Mouse (Mus musculus): ENCODE measurements around the gene Ddx42.

The Ddx42 gene

GRCm38 (mm10) chr11:106268326-106269059, 51.8 kb downstream of the Ddx42 start:
- peak; percentile 71 to 72 for DNase-seq

- DNase-seq = no peak
Measured at GRCm38 (mm10) chr11:106269060-106269431, 52.3 kb downstream of the Ddx42 start.

GRCm38 (mm10) chr11:106271131-106271793, 54.5 kb downstream of the Ddx42 start:
- DNase-seq = no peak

GRCm38 (mm10) chr11:106271794-106272643, 55.3 kb downstream of the Ddx42 start:
- peak in 1 of 2 experiments; percentile 46 for DNase-seq

GRCm38 (mm10) chr11:106272644-106273310, 56.1 kb downstream of the Ddx42 start, which contains the start of gene Smarcd2:
Smarcd2 (minus strand) TSS chr11:106272972.
- peak; percentile 100 for DNase-seq

GRCm38 (mm10) chr11:106273311-106273684, 56.6 kb downstream of the Ddx42 start:
- no peak for DNase-seq

GRCm38 (mm10) chr11:106273811-106274210, 57.1 kb downstream of the Ddx42 start:
- no peak for DNase-seq

GRCm38 (mm10) chr11:106274374-106274773, 57.6 kb downstream of the Ddx42 start:
- no peak for DNase-seq

GRCm38 (mm10) chr11:106274971-106275411, 58.3 kb downstream of the Ddx42 start:
- DNase-seq = peak; percentile 55 to 61

GRCm38 (mm10) chr11:106276454-106276853, 59.7 kb downstream of the Ddx42 start, which contains the start of gene Tcam1:
Tcam1 (plus strand) TSS chr11:106276672.
- peak; percentile 92 to 96 for DNase-seq

GRCm38 (mm10) chr11:106282452-106282851, 65.7 kb downstream of the Ddx42 start:
- no peak for DNase-seq

- DNase-seq = no peak
Measured at GRCm38 (mm10) chr11:106283371-106283770, 66.6 kb downstream of the Ddx42 start.

- no peak for DNase-seq
Measured at GRCm38 (mm10) chr11:106284126-106284525, 67.4 kb downstream of the Ddx42 start.

GRCm38 (mm10) chr11:106286206-106286605, 69.5 kb downstream of the Ddx42 start:
- no peak for DNase-seq

- no peak for DNase-seq
Measured at GRCm38 (mm10) chr11:106286987-106287386, 70.3 kb downstream of the Ddx42 start.

GRCm38 (mm10) chr11:106289369-106289768, 72.6 kb downstream of the Ddx42 start:
- peak; percentile 47 to 65 for DNase-seq

- DNase-seq = no peak
Measured at GRCm38 (mm10) chr11:106290376-106290775, 73.7 kb downstream of the Ddx42 start.

- no peak for DNase-seq
Measured at GRCm38 (mm10) chr11:106291861-106292260, 75.1 kb downstream of the Ddx42 start.

Measured in kidney, adult 8-10 months (tissue).